Mouse (Mus musculus) A20 (cell line): Measurements from ENCODE around the gene Olfr1211.

Source experiments
- DNase-seq: peaks from one replicate; pipeline ENCODE4 v3.0.0-alpha.2; 2011; ENCODE audit warnings: low read depth, low spot score

The Olfr1211 gene

GRCm38 (mm10) chr2:88938011-88938410 is at the start of gene Olfr1211:
TSS of gene Olfr1211 (minus strand) at chr2:88938111.
- DNase-seq = no peak

DNA sequence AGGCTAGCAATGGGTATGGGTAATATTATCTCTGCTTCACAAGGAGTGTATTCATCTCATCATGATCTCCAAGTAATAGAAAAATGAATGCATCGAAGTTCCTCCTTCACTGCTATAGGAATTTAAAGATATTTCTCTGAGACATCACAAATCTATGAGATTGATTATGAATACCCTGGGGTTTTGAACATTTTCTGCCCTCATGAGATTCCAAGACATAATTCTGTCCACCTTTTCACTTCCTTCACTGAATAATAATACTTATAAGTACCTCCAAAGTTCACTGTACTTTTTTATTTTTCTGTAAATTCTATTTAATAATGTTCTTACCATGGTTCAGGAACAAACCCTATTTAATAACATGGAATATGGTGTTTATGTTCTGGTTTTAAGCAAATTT is 42.3 kb upstream of the Olfr1211 start, which contains the start of gene Gm13762:
Gene Gm13762 (minus strand): TSS at position 101 of the 400 bp plus-strand sequence.
- DNase-seq = no peak

DNA sequence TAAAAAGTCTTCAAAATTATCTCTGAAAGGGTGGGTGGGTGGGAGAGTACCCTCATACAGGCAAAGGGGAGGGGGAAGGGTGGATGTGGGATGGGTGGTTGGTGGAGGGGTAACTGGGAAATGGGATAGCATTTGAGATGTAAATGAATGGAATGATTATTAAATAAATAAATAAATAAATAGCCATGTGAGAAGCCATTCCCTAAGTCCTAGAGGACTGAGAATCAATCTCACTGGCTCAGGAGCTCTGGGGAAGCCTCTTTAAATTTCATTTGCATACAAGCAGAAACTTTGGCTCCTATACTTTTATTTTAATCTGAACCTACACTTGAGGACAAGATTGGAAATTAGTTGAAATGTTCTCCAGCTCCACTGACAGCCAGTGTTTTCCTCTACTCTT is 15.8 kb upstream of the Olfr1211 start, which contains the start of gene Olfr1212:
Gene Olfr1212 (plus strand): TSS at position 301 of the 400 bp plus-strand sequence.
- DNase-seq = no peak

DNA sequence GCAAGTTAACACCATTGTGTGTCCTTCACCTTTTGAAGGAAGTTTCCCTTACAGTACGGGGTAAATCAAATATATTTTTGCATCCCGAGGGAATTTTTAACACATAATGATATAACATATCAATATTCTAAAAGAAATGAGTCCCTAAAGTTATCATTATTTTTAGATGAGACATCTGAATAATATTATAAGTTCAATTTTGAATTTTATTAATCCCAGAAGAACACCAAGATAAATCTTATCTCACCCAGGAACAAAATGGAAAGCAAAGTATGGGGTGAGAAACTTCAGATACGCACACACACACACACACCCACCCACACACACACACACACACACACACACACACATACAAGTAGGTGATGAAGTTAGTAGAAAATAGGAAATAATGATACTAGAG is 22.9 kb downstream of the Olfr1211 start, which contains the start of gene Olfr1209:
Gene Olfr1209 (minus strand): TSS at position 101 of the 400 bp plus-strand sequence.
- DNase-seq = no peak

DNA sequence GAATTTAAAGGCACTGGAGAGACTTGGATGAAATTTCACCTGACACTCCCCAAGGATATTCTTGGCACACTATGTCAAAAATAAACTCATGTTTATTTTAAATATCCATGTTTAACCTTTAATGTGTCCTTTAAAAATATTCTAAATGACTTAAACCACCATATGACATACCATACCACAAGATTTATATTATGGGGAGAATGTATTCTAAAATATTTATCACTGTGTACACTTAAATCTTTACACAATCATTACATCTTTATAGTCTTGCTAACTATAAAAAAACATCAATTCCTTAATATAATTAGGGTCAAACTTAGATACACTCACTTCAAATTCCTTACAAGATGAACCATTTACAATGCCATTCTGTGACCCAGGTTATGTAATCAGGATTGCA is 35.7 kb downstream of the Olfr1211 start, which contains the start of gene Olfr1208:
Gene Olfr1208 (minus strand): TSS at position 101 of the 400 bp plus-strand sequence.
- no peak for DNase-seq
